Mouse (Mus musculus) left cerebral cortex, adult 18-20 months (tissue): ENCODE data around the gene Alox12. TPM values are rescaled to one million over a fixed set of nuclear protein-coding genes. Genes with fewer than 3 reads are reported as not detected.
A peak's percentile ranks its signal among the peaks of the same experiment; 100 is the strongest.

ENCODE experiments used
- DNase-seq, 2 experiments: peaks; one replicate each; pipeline ENCODE4 v3.0.0; 2021 to 2022; ENCODE audit warnings: low spot score in 2 of 2, mixed read lengths in 1 of 2
- total RNA-seq, 2 experiments: library from RNA; stranded (reverse); gene quantifications; 2 replicates each; pipeline ENCODE4 v1.2.3; 2021

Gene Alox12
- total RNA-seq, 2 experiments from 2014 or later = 0.44 to 0.47 TPM

DNA sequence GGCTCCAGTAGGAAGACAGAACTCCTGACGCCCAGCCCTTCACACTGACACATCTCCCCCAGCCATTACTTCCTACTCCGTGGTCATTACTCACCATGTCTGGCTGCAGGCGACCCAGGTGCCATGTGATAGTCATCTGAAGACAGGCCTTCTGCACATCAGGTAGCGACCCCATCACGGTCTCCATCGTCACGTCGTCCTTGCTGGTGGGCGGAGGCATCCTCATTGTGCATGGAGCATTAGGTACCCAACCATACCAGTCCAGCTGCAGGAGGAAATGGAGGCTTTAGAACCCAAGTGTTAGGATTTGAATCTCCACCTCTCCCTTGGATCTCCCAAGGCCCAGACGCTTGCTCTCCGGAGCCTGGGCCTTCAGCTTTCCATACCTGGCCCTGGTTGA is 12.6 kb downstream of the Alox12 start:
- no peak for DNase-seq

DNA sequence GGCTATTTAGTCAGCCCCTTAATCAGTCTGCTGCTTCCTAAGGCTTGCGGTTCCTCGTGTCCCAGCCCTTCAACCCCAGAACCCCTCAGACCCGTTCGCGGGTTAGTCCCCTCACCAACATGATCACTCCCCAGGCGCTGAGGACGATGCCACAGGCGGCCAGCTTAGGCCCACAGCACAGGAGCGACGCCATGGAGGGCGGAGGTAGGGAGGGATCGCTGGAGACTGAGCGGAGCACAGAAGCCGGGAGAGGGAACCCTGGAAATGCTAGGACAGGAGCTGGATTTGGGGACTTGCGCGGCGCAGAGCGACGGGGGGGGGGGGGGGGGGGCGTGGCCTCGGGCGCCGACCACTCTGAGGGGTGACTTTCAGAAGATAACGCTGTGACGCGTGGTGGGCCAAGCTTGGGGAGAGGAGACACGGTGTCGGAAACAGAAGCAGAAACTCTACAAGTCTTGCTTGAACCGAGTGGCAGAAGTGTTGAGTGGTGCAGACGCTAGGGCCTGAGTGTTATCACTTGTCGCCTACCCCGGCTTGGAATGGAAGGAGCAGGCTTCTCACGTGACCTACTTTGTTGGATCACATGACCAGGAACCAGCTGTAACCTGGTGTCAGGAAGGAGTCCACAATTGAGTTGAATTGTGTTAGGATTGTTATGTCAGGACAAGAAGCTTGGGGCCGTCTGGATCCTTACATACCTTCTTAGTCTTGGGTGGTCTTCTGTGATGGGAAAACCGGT is 15.4 kb downstream of the Alox12 start, which contains the start of the genes Gm21988 and Rnasek:
TSS of gene Gm21988 (minus strand) at position 290 of the 739 bp plus-strand sequence.
TSS of gene Rnasek (minus strand) at position 302 of the 739 bp plus-strand sequence.
- DNase-seq = peak; percentile 74 to 79

DNA sequence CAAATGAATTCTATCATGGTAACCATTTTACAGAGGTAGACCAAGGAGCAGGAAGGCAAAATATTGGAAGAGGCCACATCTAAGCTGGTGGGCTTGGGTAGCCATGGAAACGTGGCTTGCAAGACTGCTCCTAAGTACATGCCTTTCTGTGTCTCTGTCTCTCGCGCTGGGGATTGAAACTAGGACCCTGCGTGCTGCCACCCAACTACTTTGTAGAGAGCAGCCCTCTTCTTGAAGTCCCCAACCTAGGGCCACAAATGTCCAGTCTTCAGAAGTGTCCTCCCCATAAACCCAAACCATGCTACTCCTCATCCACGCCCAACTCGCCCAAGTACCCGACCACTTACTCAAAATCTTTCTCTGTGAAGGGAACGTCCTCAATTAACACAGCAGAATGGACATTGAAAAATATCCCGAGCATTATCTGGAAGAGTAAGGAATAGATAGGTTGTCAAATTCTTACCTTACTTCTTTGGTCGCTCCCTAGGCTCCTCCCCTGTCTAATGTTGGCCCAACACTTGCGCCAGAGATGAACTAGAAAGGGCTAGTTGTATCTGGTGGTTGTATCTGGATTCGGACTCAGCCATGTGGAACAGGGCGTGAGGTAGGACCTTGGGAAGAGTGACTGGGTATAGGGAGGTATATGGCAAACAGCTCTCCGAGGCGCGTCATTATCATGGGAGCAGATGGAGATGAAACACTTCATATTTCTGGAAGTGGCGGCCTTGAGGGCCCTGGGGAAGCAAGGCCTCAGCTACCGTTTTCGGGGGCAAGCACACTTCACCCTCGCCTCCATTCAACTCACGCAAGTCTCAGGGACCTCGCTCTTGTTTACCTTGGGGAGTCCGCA is 16.3 kb downstream of the Alox12 start:
- no peak for DNase-seq

- peak; percentile 97 to 98 for DNase-seq
These were observed 17.5 kb downstream of the Alox12 start, which contains the start of gene 0610010K14Rik for GRCm38 (mm10) chr11:70237457-70238167. 0610010K14Rik (minus strand) TSS chr11:70237914.

DNA sequence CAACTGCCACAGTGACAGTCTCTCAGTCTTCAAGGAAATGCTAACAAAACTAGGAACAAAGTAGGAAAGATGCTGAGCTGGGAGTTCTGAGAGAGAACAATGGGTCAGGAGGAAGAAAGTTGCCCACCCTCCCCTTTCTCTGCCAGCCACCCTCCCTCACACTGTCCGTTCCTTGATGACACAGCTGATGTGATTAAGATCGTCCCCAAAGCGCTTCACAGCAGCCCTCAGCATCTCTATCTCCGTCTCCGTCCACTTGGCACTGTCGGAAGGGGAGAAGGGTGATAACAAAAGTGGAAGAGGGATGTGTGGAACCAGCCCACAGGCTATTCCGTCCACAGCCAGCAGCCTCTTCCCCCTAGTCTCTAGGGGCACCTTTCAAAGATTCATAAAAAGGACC is 18.4 kb downstream of the Alox12 start:
- DNase-seq = no peak

GRCm38 (mm10) chr11:70235254-70235900 is 19.8 kb downstream of the Alox12 start:
- no peak for DNase-seq

DNA sequence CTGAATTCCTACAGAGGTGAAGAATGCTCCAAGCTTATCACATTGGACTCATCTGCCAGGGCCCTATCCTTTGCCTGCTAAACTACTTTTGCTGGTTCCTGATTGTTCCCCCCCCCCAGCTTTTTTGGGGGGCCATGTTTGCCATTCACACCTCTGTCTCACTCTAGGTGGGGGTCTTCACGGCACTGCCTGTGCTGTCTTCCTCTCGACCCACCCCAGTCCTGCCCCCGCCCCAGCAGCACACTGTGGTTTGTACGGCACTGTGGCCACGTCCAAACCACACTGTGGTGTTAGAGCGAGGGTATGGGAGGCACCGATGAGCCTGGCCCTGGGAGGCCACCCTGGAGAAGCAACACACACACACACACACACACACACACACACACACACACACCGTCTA is 20.7 kb downstream of the Alox12 start:
- DNase-seq = no peak

DNA sequence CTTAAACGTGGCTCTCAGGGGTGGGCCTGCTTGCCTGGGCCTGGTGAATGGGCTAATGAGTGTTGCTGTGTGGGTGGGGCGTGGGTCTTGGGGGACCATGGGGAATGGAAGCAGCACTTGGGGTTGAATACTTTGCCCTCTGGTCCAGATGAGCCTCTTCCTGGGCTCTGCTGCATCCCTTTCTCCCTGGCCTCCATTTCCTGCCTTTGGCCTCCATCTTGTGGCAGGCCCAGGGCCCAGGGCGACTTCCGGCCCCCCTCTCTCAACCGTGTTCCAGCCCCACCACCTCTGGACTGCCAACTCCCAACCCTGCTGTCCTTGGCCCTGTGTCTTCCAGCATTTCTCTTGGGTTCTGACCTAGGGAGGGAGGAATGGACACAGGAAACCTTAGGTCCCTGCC is 21.1 kb downstream of the Alox12 start:
- no peak for DNase-seq

DNA sequence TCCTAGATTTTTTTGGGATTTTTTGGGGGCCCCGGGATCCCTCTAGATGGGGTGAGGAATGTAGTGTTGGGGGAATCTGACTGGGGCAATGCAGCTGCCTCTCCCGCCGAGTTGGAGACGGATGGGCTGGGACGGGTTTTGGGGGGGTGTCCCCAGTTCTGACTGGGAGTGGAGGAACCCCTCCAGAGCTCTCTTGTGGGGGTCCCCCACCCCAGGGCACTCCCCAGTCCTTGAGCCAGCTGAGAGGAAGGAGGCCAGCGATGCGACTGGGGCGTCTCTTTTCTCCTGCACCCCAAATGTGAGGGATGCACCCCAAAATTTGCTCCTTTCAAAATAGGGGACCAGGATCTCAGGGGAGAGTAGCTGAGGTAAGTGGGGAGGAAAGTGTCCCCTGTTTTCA is 22.1 kb downstream of the Alox12 start:
- DNase-seq = no peak

DNA sequence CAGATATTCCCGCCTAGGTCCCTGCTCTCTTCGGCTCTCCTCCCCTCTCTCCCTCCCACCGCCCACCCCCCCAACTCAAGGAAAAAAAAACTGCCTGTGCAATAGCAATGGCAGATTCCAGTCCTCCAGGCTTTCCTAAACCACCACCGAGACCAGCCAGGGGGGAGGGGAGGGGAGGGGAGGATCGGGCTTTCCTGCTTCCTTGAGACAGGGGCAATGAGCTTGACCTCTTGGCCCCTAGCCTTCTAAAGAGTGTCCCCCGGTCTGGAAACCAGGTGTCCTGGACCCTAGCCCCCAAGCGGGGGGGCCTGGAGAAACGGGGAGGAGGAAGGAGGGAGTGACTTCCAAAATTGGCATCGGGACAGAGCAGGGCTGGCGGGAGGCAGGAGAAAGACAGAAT is 22.6 kb downstream of the Alox12 start:
- no peak for DNase-seq

GRCm38 (mm10) chr11:70230239-70230727 is 24.9 kb downstream of the Alox12 start:
- DNase-seq = peak; percentile 78 to 83

DNA sequence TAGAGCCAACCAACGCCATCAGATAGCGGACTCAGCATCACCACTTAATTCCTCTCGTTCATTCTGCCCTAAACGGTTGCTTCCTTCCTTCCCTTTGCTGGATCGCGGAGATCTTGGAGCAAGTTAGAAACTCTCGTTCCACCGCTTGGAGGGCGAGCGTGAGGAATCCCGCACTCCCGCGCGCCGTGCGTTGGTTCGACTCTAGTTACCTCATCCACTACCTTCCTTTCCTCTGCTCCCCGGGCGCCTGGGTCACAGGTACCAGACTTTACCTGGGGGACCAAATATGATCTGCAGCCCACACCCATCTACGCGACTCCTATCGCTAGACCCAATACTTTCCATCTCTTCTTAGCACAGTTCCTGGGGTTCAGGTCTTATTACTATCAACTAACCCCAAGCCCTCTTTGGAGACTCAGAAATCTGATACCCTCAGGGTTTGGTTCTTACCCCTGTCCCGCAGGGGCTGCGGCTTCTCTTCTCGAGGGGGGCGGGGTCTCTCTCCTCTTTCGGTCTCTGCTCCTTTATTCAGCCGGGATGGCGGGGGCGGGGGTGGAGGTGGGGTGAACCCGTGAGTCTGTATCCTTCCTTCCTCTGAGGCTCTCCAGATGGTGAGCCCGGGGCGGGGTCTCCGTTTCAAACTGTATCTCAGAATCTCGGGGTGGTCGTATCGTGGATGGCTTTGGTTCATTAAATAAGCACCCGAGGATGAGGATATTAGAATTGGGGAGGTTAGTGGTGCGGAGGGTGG is 25.7 kb downstream of the Alox12 start, which contains the start of gene Bcl6b:
TSS of gene Bcl6b (minus strand) at position 539 of the 751 bp plus-strand sequence.
- no peak for DNase-seq

- peak; percentile 81 to 82 for DNase-seq
These were observed 26.3 kb downstream of the Alox12 start for GRCm38 (mm10) chr11:70228828-70229227.

DNA sequence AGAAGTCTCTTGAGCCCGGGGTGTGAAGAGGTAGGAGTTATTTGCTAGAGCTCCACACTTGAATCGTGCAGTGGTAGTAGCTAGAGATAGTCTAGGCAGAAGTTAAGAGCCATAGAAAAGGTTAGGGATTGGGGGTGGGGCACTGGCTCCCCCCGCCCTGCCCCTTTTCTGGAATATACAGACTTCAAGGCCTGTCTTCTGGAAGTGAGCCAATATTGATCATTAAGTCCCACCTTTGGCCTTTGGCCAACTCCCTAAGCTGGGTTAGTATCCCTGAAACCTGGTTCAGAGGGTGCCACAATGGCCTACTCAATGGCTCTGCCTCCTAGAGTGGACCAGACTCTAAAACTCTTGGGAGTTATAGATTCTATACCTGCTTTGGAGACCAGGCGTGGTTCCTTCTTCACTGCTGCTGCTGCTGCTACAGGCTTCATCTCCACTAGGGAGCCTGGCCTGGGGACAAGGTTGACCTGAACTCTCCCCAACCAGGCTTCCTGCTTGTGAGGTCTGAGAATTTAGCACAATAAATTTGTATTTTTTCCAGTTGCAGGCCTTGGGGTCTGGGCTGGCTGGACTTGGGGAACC is 27.4 kb downstream of the Alox12 start:
- no peak for DNase-seq

- DNase-seq = no peak
These were observed 28.0 kb downstream of the Alox12 start for GRCm38 (mm10) chr11:70227126-70227525.

- no peak for DNase-seq
These were observed 28.6 kb downstream of the Alox12 start for GRCm38 (mm10) chr11:70226602-70226890.

- DNase-seq = no peak
These were observed 29.2 kb downstream of the Alox12 start for GRCm38 (mm10) chr11:70225798-70226601.

DNA sequence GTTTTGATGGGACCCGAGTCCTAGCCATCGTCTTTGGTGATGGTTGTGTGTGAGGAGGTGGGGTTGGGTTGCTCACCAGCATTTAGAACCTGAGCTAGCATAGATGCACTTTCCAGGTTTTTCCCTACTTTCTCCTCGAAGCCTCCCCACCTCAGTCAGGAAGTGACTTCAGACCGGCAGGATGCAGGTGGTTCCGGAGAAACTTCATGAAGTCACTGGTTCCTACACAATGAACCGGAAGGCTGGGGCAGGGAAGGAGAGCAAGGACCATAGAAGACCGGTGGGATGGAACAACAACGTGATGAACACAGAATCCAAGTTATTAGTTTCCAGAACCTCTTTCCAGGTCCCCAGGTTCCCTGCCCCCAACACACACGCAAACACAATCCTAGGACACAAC is 31.4 kb downstream of the Alox12 start:
- DNase-seq = no peak
